Mouse (Mus musculus): Measurements from ENCODE around the gene Dph1. TPM values are rescaled to one million over a fixed set of nuclear protein-coding genes. Genes with fewer than 3 reads are reported as not detected.

Gene Dph1
- polyA plus RNA-seq, 1 experiment from 2014 or later, result 10.6 TPM

GRCm38 (mm10) chr11:75150346-75150745 lies 40.7 kb downstream of the Dph1 start:
- Histone ChIP-seq H3K27me3 (ENCODE audit: control insufficient read depth, insufficient read depth, low read depth, low read length) (no peaks in the 10 kb centered on the region), H3K27ac (ENCODE audit: low read length) (no peak overlapping the region), H3K4me3 (ENCODE audit: low read depth, low read length) (no peak overlapping the region), H3K4me2 (ENCODE audit: low read depth, low read length) (no peak overlapping the region), H3K9me3 (replicated peaks; ENCODE audit: control insufficient read depth, low read length) (no peaks in the 10 kb centered on the region), H3K36me3 (ENCODE audit: control insufficient read depth, insufficient read depth) (no peaks in the 10 kb centered on the region; the same call in 1 of the 2 replicates), H3K4me1 (ENCODE audit: control insufficient read depth, low read depth, low read length) (peaks cover 15% of the 10 kb centered on the region), H3K9ac (ENCODE audit: low read depth, low read length) (no peak overlapping the region)
- ATAC-seq (ENCODE audit: low read depth), result no peak
- WGBS (ENCODE audit: insufficient replicate concordance), result 59% methylated on average over 1 of the region's 1 CpGs

GRCm38 (mm10) chr11:75148332-75149035 lies 42.6 kb downstream of the Dph1 start:
- H3K9ac ChIP-seq (ENCODE audit: low read depth, low read length), result no peak overlapping the region
- no peak for ATAC-seq (ENCODE audit: low read depth)
- no peaks in the 10 kb centered on the region for H3K27me3 ChIP-seq (ENCODE audit: control insufficient read depth, insufficient read depth, low read depth, low read length)
- H3K4me1 ChIP-seq (ENCODE audit: control insufficient read depth, low read depth, low read length), result peaks cover 12% of the 10 kb centered on the region
- H3K4me2 ChIP-seq (ENCODE audit: low read depth, low read length), result no peak overlapping the region
- no peak overlapping the region for H3K4me3 ChIP-seq (ENCODE audit: low read depth, low read length)
- H3K36me3 ChIP-seq (ENCODE audit: control insufficient read depth, insufficient read depth), result peaks cover 2% of the 10 kb centered on the region; the same call in 1 of the 2 replicates
- WGBS (ENCODE audit: insufficient replicate concordance), result 80% methylated on average over 11 of the region's 11 CpGs
- no peaks in the 10 kb centered on the region for H3K9me3 ChIP-seq (replicated peaks; ENCODE audit: control insufficient read depth, low read length)
- peak overlapping the region; percentile 35; the same call in 1 of the 2 replicates for H3K27ac ChIP-seq (ENCODE audit: low read length)

- Histone ChIP-seq H3K4me3 (ENCODE audit: low read depth, low read length) (no peak overlapping the region), H3K9ac (ENCODE audit: low read depth, low read length) (no peak overlapping the region), H3K9me3 (replicated peaks; ENCODE audit: control insufficient read depth, low read length) (no peaks in the 10 kb centered on the region), H3K36me3 (ENCODE audit: control insufficient read depth, insufficient read depth) (peaks cover 2% of the 10 kb centered on the region; the same call in 1 of the 2 replicates), H3K27me3 (ENCODE audit: control insufficient read depth, insufficient read depth, low read depth, low read length) (no peaks in the 10 kb centered on the region), H3K27ac (ENCODE audit: low read length) (peak overlapping the region; percentile 35; the same call in 1 of the 2 replicates), H3K4me1 (ENCODE audit: control insufficient read depth, low read depth, low read length) (peaks cover 11% of the 10 kb centered on the region), H3K4me2 (ENCODE audit: low read depth, low read length) (no peak overlapping the region)
- WGBS (ENCODE audit: insufficient replicate concordance), result 39% methylated on average over 3 of the region's 3 CpGs
- ATAC-seq (ENCODE audit: low read depth), result peak; percentile 53
These were observed 43.2 kb downstream of the Dph1 start for GRCm38 (mm10) chr11:75147846-75148168.

GRCm38 (mm10) chr11:75147106-75147845 lies 43.8 kb downstream of the Dph1 start:
- no peak overlapping the region for H3K27ac ChIP-seq (ENCODE audit: low read length)
- WGBS (ENCODE audit: insufficient replicate concordance), result 56% methylated on average over 11 of the region's 11 CpGs
- no peak for ATAC-seq (ENCODE audit: low read depth)

GRCm38 (mm10) chr11:75145841-75146240 lies 45.2 kb downstream of the Dph1 start:
- Histone ChIP-seq H3K36me3 (ENCODE audit: control insufficient read depth, insufficient read depth) (peaks cover 2% of the 10 kb centered on the region; the same call in 1 of the 2 replicates), H3K4me1 (ENCODE audit: control insufficient read depth, low read depth, low read length) (peaks cover 19% of the 10 kb centered on the region), H3K9me3 (replicated peaks; ENCODE audit: control insufficient read depth, low read length) (no peaks in the 10 kb centered on the region), H3K27me3 (ENCODE audit: control insufficient read depth, insufficient read depth, low read depth, low read length) (no peaks in the 10 kb centered on the region), H3K4me3 (ENCODE audit: low read depth, low read length) (no peak overlapping the region), H3K4me2 (ENCODE audit: low read depth, low read length) (no peak overlapping the region), H3K27ac (ENCODE audit: low read length) (no peak overlapping the region), H3K9ac (ENCODE audit: low read depth, low read length) (no peak overlapping the region)
- ATAC-seq (ENCODE audit: low read depth), result no peak
- 79% methylated on average over 2 of the region's 2 CpGs for WGBS (ENCODE audit: insufficient replicate concordance)

More at GRCm38 (mm10) chr11:75147106-75147845, 43.8 kb downstream of the Dph1 start:
- Histone ChIP-seq H3K27me3 (ENCODE audit: control insufficient read depth, insufficient read depth, low read depth, low read length) (no peaks in the 10 kb centered on the region), H3K4me1 (ENCODE audit: control insufficient read depth, low read depth, low read length) (peaks cover 11% of the 10 kb centered on the region), H3K4me2 (ENCODE audit: low read depth, low read length) (no peak overlapping the region), H3K9me3 (replicated peaks; ENCODE audit: control insufficient read depth, low read length) (no peaks in the 10 kb centered on the region), H3K9ac (ENCODE audit: low read depth, low read length) (no peak overlapping the region), H3K4me3 (ENCODE audit: low read depth, low read length) (no peak overlapping the region), H3K36me3 (ENCODE audit: control insufficient read depth, insufficient read depth) (peaks cover 2% of the 10 kb centered on the region; the same call in 1 of the 2 replicates)

- no peak overlapping the region for H3K9ac ChIP-seq (ENCODE audit: low read depth, low read length)
- H3K9me3 ChIP-seq (replicated peaks; ENCODE audit: control insufficient read depth, low read length), result no peaks in the 10 kb centered on the region
- H3K4me1 ChIP-seq (ENCODE audit: control insufficient read depth, low read depth, low read length), result peaks cover 24% of the 10 kb centered on the region
- peaks cover 2% of the 10 kb centered on the region; the same call in 1 of the 2 replicates for H3K36me3 ChIP-seq (ENCODE audit: control insufficient read depth, insufficient read depth)
- no peak for ATAC-seq (ENCODE audit: low read depth)
- no peak overlapping the region for H3K4me2 ChIP-seq (ENCODE audit: low read depth, low read length)
- H3K27ac ChIP-seq (ENCODE audit: low read length), result no peak overlapping the region
- H3K27me3 ChIP-seq (ENCODE audit: control insufficient read depth, insufficient read depth, low read depth, low read length), result no peaks in the 10 kb centered on the region
- H3K4me3 ChIP-seq (ENCODE audit: low read depth, low read length), result no peak overlapping the region
- WGBS (ENCODE audit: insufficient replicate concordance), result 68% methylated on average over 4 of the region's 4 CpGs
These were observed 48.3 kb downstream of the Dph1 start for GRCm38 (mm10) chr11:75142749-75143148.

- Histone ChIP-seq H3K27me3 (ENCODE audit: control insufficient read depth, insufficient read depth, low read depth, low read length) (no peaks in the 10 kb centered on the region), H3K4me3 (ENCODE audit: low read depth, low read length) (no peak overlapping the region), H3K4me1 (ENCODE audit: control insufficient read depth, low read depth, low read length) (peaks cover 28% of the 10 kb centered on the region), H3K9ac (ENCODE audit: low read depth, low read length) (no peak overlapping the region), H3K36me3 (ENCODE audit: control insufficient read depth, insufficient read depth) (peaks cover 2% of the 10 kb centered on the region; the same call in 1 of the 2 replicates), H3K4me2 (ENCODE audit: low read depth, low read length) (no peak overlapping the region), H3K9me3 (replicated peaks; ENCODE audit: control insufficient read depth, low read length) (no peaks in the 10 kb centered on the region), H3K27ac (ENCODE audit: low read length) (no peak overlapping the region)
- no peak for ATAC-seq (ENCODE audit: low read depth)
- 52% methylated on average over 1 of the region's 1 CpGs for WGBS (ENCODE audit: insufficient replicate concordance)
These were observed 49.1 kb downstream of the Dph1 start for GRCm38 (mm10) chr11:75141913-75142312.

GRCm38 (mm10) chr11:75141038-75141437 lies 50.0 kb downstream of the Dph1 start:
- 41% methylated on average over 3 of the region's 3 CpGs for WGBS (ENCODE audit: insufficient replicate concordance)

GRCm38 (mm10) chr11:75140431-75140830 lies 50.6 kb downstream of the Dph1 start:
- H3K27me3 ChIP-seq (ENCODE audit: control insufficient read depth, insufficient read depth, low read depth, low read length), result no peaks in the 10 kb centered on the region
- no peak for ATAC-seq (ENCODE audit: low read depth)
- H3K27ac ChIP-seq (ENCODE audit: low read length), result no peak overlapping the region
- H3K9me3 ChIP-seq (replicated peaks; ENCODE audit: control insufficient read depth, low read length), result no peaks in the 10 kb centered on the region
- 61% methylated on average over 5 of the region's 5 CpGs for WGBS (ENCODE audit: insufficient replicate concordance)
- H3K4me3 ChIP-seq (ENCODE audit: low read depth, low read length), result no peak overlapping the region
- H3K9ac ChIP-seq (ENCODE audit: low read depth, low read length), result no peak overlapping the region
- peaks cover 2% of the 10 kb centered on the region; the same call in 1 of the 2 replicates for H3K36me3 ChIP-seq (ENCODE audit: control insufficient read depth, insufficient read depth)
- peaks cover 30% of the 10 kb centered on the region for H3K4me1 ChIP-seq (ENCODE audit: control insufficient read depth, low read depth, low read length)
- no peak overlapping the region for H3K4me2 ChIP-seq (ENCODE audit: low read depth, low read length)

More at GRCm38 (mm10) chr11:75141038-75141437, 50.0 kb downstream of the Dph1 start:
- no peak overlapping the region for H3K4me2 ChIP-seq (ENCODE audit: low read depth, low read length)
- ATAC-seq (ENCODE audit: low read depth), result 0 out of 2 replicates have a peak, but pooled peaks have one; percentile 25
- H3K9ac ChIP-seq (ENCODE audit: low read depth, low read length), result no peak overlapping the region
- no peak overlapping the region for H3K27ac ChIP-seq (ENCODE audit: low read length)
- H3K9me3 ChIP-seq (replicated peaks; ENCODE audit: control insufficient read depth, low read length), result no peaks in the 10 kb centered on the region
- no peak overlapping the region for H3K4me3 ChIP-seq (ENCODE audit: low read depth, low read length)
- H3K27me3 ChIP-seq (ENCODE audit: control insufficient read depth, insufficient read depth, low read depth, low read length), result no peaks in the 10 kb centered on the region
- peaks cover 2% of the 10 kb centered on the region; the same call in 1 of the 2 replicates for H3K36me3 ChIP-seq (ENCODE audit: control insufficient read depth, insufficient read depth)
- peaks cover 30% of the 10 kb centered on the region for H3K4me1 ChIP-seq (ENCODE audit: control insufficient read depth, low read depth, low read length)

Measured in liver, embryonic 16.5 days (tissue).